Mouse (Mus musculus): ENCODE data around the gene Galnt14. TPM values are rescaled to one million over a fixed set of nuclear protein-coding genes. Genes with fewer than 3 reads are reported as not detected.

The Galnt14 gene
- 10 to 100 TPM; 26.3 to 26.9 TPM for total RNA-seq (2021)
- long read RNA-seq, transcript Galnt14-201 (15 exons, 2,990 nt): major isoform, 15 of 20 reads
- long read RNA-seq, partial matches to known transcripts: 1 of 20 reads
- long read RNA-seq, other reads (novel, unspliced or antisense): 4 of 20 reads

DNA sequence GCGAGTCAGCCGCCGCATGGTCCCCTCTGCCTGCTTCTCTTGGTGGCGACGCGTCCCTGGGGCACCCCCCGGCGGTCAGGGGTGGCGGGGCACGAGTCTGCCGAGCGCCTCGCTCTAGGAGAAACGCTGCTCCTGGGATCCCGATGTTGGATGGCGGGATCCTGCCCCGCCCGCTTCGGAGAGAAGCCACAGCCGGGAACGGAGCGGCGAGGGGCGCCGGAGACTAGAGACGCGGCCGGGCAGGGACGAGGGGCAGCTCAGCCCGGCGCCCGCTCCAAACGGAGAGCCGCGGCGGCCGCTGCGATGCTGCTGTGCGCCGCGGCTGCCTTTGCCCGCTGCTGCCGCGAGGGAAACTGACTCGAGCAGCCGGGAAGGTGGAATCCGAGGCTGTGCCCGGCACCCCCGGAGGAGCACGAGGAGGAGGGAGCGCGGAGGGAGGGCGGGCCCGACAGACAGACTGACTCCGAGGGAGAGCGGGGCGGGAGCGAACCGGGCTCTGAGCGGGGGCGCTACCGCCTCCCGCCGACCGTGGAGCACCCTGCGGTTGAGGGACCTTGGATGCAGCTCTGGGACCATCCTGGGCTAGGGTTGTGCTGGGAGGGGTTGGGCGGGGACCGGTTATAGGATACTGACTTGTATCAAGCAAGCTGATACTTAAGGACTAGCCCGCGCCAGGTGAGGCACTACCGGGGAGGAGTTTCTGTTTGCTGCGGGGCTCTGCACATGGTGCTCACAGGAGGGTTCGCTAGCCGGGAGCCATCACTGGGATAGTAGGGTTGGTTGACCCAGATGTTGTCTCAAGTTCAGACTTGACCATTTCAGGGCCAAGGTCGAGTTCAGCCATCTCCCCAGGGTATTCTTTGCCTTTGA, at the start of gene Galnt14:
Galnt14 (minus strand) TSS at position 412 of the 870 bp plus-strand sequence.
- peak; percentile 85 to 88 for DNase-seq (ENCODE audit: low spot score in 2 of 2)

DNA sequence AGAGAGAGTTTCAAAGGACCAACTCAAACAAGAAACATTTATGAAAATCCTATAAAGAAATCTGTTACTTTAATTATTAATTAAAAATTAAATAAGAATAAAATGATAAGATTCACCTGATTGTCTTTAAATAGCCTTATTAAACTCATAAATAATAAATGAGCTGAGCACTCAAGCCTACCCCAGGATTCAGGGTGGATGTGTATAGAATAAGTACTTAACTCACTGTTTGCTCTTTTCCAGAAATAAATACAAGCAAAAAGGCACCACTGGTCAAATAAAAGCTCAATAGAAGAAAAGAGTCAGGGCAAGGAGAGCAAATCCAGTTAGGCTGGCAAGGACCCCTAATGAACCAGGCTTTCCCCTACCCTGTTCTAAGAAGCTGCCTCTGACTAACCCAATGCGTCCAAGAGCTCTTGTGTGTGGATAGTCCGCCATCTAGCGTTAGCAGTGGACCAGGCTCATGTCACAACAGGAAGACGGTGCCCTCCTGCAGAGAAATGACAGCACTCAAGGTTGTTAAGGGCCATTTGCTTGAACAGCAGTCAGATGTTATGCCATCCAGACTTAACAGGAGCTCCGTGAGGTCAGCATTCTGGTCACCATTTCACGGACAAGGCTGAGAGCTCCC, 33.5 kb upstream of the Galnt14 start:
- peak; percentile 84 to 87 for DNase-seq (ENCODE audit: low spot score in 2 of 2)

DNA sequence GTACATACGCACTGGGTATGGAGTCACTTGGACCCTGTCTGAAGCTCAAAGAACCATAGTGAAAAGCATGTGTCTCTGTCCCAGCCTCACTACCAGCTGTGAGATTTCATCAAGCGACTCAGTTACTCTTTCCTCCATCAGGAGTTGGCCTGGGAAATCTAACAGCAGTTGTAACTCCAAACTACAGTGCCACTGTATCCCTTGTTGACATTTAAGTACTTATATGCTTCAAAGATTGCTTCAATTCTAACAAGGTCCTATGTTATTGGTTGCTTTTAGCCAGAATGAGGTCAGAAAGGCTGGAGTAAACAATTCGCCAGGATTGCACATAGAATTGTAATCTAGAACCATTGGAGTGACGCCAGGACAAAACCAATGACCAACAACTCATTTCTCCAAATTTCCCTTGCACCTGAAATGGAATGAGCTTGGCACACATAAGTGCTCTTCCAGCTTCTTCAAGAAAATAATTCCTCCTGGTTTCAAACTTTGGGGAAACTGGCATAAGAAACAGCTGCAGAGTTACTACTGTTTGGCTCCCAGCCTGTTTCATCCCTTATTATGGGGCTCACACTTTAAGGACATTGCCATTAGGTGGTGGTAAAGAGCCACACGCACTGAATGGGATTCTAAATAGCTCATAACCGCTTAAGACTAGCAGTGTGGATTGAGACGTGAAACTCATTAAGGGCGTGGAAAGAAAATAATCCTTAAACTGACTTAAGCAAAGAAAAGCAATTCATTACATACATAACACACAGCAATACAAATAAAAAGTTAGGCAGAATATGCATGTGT, 13.8 kb upstream of the Galnt14 start:
- DNase-seq (ENCODE audit: low spot score in 2 of 2): no peak

DNA sequence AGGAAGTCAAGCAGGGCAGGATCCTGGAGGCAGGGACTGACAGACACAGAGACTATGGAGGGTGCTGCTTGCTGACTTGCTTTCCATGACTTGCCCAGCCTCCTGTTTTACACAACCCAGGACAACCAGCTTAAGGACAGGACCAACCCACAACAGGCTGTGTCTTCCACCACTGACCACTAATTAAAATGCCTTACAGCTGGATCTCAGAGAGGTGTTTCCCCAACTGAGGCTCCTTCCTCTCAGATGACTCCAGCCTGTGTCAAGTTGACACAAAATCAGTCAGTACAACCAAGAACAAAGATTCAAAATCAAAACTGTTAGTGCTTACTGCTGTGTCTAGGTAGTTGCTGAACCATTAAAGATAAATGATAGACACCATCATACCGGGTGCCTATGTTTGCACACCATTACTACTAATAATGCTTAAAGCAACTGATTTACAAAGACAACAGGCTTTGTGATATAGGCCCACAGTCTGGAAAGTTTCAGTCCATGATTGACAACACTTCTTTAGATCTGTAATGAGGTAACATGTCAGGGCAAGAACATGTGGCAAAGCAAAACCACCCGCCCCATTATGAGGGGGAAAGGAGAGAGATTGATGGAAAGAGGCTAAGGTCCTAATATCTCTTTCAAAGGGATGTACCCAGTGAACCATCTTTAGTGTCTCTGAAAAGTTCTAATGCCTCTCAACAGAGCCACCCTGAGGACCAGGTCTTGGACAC, 8.9 kb upstream of the Galnt14 start:
- no peak for DNase-seq (ENCODE audit: low spot score in 2 of 2)

DNA sequence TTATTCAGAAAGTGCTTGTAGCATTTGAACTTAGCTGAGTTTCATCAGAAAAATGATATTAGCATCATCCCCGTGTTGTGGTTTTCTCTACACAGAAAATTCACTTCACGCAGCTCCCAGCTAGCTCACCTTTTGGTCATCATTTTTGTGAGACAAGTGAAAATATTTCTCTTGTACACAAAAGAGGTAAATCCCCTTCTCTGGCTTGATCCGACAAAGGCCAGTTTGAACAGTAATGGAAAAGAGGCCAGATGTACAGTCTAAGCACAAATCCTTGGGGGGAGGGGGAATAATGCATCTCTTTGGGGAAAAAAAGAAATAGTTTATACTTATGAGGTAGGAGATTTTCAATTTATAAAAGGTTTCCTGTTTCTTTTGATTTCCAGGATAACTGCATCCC, 6.4 kb upstream of the Galnt14 start:
- no peak for DNase-seq (ENCODE audit: low spot score in 2 of 2)

DNA sequence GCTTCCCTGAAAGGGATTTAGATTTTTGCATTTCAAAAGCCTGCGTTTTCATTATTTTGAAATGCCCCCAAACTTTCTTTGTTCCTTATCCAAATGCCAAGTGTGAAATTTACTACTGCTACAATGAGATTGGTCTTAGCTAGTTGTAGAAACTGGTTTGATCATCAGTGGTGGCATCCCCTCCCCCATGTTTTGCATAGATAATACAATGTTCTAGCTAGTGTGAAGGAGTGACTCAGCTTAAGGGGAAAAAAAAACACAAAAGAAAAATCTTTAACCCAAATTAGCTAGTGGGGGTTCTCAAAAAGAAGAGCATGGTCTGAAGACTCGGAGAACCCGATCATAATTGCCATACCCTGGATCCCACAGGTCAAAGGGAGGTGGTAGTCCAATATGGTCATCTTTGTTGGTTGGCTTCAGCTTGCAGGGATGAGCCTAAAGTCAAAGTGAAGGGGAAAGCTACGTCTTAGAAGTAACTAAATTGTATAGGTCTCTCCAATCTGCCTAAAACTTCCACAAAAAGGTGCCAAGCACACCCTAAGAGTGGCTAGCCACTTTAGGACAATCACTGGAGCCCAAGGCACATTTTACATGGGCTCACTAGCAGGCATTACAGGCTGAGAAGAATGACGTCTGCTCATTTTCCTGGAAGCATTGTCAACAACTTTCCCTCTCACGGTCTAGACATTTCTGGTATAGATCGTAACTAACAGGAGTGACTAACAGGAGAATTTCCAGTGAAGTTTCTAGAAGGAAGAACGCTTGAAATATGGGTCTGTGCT, 4.4 kb upstream of the Galnt14 start:
- DNase-seq (ENCODE audit: low spot score in 2 of 2): no peak

DNA sequence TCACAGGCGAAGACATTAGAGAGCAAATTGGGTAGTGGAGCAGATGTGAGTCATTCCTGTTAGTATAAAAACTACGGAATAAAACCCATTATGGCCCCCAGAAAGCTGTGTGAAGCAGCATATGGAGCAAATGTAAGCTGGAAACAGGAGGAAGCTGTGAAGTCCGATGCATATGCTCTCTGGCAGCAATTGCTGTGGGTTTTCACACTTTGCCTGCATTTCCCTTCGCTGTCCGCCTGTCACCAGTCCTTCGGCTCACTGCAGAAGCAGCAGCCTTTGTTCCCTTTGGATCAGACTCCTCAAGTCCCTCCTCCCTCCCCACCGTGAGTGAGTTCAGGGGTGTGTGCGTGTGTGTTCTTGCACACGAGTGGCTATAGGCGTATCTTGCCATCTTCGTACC, 3.1 kb upstream of the Galnt14 start:
- DNase-seq (ENCODE audit: low spot score in 2 of 2): no peak

DNA sequence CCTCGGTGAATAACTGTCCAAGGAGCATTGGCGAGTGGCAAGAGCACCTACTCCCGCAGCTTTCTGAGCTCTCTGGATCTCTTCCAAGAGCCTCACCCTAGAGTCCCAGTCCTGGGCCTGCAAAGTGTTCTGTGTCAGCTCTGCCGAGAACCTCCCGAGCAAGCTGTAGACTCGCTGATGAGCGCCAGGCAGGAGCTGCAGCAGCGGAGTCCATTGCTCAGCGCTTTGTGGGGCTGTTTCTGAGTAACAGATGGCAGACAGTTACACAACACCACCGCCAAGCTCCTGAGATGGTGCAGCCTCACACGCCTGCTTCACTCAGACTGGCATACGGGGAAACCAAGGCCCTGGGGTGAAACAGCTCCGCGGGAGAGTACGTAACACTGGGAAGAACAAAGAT, 1.7 kb upstream of the Galnt14 start:
- DNase-seq (ENCODE audit: low spot score in 2 of 2): peak; percentile 37 to 56

DNA sequence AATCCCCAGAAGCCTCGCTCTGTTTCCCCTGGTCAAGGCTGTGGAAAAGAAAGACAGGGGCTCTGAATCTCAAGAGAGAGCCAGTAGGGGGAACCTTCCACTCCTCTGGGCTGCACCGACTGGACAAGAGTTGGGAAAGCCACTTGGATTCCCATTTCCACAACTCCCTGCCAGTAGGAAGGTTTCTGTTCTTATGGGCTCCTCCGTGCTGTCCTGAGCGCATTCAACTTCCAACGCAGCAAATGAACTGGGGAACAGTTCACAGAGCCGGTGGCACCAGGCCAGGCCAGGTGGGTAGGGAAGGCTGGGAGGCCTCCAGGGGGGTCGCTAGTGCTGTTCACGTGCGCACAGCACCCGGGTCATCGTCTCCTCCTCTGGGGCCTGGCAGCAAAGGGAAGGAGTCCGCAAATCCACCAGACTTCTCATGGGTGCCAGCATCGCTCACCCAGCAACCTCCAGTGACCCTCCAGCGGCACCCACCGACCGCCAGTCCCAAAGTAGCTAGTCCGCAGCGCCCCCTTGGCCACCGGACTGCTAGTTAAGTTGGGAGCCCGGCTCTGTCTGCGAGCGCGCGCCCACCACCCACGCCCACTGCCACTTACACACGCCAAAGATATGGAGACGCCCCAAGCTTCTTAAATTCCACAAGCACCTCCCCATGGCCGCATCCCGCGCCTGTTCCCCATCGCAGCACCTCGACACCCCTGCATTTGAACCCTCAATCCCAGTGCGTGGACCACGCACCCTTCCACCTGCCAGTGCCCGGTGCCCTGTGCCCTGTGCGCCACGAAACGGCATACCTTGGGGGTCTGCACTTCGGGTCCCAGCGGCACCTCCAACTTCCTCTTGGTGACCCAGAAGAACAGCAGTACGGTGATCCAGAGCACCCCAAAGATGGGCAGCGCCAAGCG, 867 bp downstream of the Galnt14 start:
- peak; percentile 48 to 67 for DNase-seq (ENCODE audit: low spot score in 2 of 2)

DNA sequence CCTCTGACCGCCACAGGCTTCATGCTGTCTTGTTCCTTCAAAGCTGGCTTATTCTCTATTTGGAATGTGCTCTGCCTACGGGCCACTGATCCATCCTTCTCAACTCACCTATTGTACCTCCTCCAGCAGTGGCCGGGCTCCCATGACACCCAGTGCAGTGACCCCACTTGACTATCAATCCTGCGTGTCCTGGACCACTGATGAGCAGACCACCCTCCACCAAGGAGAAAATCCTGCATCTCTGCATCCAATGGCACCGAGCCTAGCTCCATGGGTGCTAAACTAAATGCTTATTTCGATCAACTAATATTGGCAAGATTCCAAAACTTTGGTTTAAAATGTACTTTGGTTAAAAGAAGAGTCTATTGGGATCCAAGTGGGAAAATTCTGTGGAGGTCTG, 1.8 kb downstream of the Galnt14 start:
- no peak for DNase-seq (ENCODE audit: low spot score in 2 of 2)

DNA sequence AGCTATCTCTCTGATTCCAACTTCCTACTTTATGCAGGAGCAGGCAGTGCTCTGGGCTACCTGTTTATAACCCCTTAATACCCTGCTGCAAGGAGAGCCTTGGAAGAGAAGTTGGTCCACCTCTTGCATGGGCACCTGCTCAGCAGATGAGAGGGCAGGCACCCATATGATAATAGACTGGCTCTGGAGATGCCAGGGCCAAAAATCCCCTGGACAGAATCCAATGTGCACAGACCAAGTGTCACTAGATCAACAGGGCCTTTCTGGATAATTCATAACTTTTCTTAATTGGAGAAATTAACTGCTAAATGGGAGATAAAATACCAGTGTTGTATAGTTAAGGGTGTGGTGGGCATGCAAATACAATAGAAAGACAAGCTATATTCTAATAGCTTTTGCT, 6.7 kb downstream of the Galnt14 start:
- no peak for DNase-seq (ENCODE audit: low spot score in 2 of 2)

DNA sequence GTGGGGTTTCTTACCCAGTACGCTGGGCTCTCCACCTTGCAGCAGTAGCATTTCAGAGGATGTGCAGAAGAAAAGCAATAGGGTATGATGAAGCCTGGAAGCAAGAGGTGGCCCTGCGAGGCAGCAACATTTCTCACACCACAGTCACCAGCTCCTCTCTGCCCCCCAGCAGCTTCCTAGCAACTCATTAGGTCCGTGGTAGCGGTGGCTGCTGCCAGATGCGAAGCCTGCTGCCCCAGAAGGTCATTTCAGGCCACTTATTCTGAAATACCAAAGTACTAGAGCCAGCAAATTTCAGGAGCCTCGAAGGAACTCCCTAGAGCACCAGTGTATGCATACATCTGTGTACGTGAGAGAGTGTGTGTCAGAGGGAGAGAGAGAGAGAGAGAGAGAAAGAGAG, 9.2 kb downstream of the Galnt14 start:
- no peak for DNase-seq (ENCODE audit: low spot score in 2 of 2)

DNA sequence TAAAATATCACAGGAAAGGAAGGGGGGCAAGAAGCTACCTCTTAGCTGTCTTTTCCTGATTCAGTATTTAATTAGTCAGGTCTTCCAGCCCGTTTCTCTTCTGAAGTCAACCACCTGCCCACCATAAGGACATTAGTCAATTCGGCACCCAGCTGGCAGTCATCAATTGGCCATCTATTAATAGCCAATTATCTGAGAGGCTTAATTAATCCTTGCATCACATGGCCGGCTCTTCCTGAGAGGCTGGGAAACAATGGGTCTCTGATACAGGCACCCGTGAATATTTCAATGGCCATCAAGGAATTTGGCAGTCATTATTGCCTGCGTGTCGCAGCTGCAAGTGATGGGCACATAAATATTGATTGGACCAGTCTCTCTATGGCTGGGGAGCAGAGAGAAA, 10.4 kb downstream of the Galnt14 start:
- no peak for DNase-seq (ENCODE audit: low spot score in 2 of 2)

DNA sequence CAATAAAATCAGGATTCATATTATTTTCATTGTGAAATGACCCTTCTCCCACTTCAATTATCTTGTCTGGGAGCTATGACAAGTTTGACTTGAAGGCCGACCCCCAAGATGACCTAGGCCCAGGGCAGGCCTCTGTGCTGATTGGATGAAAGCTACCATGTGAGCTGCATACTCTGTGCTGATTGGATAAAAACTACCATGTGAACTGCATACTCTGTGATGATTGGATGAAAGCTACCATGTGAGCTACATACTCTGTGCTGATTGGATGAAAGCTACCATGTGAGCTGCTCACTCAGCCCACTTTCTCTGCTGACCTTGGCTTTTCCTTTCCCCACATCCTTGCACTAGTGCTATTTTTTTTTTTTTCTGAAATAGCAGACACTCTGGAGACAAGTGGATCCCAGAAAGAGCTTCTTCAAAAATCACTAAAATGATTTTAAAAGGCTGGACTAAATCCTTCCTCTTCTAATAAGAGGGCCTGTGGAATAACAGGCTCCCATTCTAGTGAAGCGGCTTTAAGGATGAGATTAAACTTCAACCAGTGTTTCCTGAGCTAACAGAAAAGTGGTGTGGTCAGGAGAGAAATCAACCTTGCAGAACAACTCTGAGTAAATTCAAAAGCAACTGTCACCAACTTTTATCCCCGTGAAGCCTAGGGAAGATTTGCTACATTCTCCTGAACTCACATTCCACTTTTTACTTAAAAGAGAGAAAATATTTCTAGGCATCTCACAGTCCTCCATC, 15.9 kb downstream of the Galnt14 start:
- DNase-seq (ENCODE audit: low spot score in 2 of 2): no peak

DNA sequence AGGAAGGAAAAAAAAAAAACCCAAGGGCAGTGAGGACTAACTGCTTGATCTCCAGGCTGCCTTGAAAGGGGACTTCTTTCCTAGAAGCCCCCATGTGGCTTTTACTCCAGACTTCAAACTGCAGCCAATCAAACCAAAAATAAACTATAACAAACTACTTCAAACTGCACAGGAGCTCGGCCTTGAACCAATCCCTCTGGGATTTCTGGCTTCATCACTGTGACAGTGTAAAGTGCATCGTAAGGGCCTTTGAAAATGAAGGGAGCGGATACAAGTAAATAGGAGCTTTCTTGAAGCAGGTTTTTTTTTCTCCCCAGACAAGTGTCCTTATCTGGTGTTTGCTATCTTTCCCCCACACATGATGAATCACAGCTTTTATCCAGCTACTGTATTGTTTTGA, 22.0 kb downstream of the Galnt14 start:
- DNase-seq (ENCODE audit: low spot score in 2 of 2): no peak

DNA sequence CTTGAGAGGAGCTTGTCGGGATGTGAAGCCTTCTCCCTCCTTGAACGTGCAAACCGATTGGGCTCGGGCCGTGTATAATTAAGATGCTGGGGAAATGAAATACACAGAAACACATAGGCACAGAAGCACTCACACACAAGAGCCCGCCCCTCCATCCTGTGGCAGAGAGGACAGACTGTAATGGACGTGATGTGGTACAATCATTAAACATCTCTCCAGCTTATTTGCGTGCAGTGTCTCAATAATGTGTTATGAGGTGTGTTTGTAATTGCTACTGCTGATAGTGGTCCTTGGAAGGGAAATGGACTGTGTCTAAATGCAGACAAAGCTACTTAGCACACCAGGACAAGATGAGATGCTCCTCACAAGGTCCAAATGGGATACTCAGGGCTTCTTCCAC, 24.0 kb downstream of the Galnt14 start:
- no peak for DNase-seq (ENCODE audit: low spot score in 2 of 2)

DNA sequence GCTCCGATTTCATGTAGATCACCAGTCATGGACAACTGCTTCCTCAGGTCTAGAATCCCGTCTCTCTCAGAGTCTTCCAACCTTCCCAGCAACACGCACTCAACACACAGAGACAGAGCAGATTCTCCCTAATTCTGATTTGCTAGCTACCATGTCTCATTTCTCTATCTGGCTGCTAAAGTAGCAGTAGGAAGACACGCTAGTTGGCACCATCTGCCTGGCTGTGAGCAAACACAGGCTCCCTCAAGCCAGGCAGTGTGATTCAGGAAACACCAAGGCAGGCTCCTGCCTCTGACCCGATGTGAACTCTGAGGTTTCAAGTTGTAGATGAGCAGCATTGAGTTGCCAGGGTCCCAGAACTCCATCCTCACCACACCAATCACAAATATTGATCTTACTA, 25.5 kb downstream of the Galnt14 start:
- no peak for DNase-seq (ENCODE audit: low spot score in 2 of 2)

DNA sequence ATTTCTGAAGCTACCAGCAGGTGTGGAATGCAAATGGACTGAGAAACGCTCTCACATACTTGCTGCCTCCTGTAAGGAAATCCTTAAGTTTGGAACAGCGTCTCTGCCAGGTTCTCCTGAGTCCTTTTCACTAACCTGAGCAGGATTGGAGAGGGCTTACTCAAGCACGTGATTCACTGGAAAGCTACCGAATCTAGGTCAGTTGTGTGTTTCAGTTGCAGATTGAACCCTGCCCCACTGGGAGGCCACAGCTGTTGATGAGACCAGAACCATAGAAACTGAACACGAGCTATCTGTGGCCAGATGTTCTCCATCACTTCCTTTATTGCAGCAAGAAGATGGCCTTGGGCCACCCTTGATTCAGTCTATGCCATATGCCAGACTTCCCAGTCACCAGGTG, 38.3 kb downstream of the Galnt14 start:
- no peak for DNase-seq (ENCODE audit: low spot score in 2 of 2)

Measured in layer of hippocampus, postnatal 10 days (tissue).